Mouse (Mus musculus) myocyte (in vitro differentiated cells): ENCODE measurements around the gene Akt2. TPM values are rescaled to one million over a fixed set of nuclear protein-coding genes. Genes with fewer than 3 reads are reported as not detected.
A peak's percentile ranks its signal among the peaks of the same experiment; 100 is the strongest.

ENCODE experiments used
- H3K27me3 ChIP-seq: one replicate; pipeline ENCODE4 v1.6.1; 2011; ENCODE audit not compliant: control insufficient read depth, insufficient read depth, insufficient read length
- H3K36me3 ChIP-seq: one replicate; pipeline ENCODE4 v1.6.1; 2011; ENCODE audit not compliant: control insufficient read depth, insufficient read depth
- H3K4me2 ChIP-seq: one replicate; pipeline ENCODE4 v1.6.1; 2011; ENCODE audit warnings: low read depth, control low read depth
- H3K4me3 ChIP-seq: one replicate; pipeline ENCODE4 v1.5.1; 2011; ENCODE audit warnings: mild to moderate bottlenecking, control low read depth, moderate library complexity
- H3K79me2 ChIP-seq: one replicate; pipeline ENCODE4 v1.6.1; 2011; ENCODE audit not compliant: control insufficient read depth, insufficient read depth
- H3ac ChIP-seq: one replicate; pipeline ENCODE4 v1.6.1; 2011; ENCODE audit not compliant: control insufficient read depth, insufficient read length
- CEBPB ChIP-seq: IDR thresholded peaks from 2 replicates; pipeline ENCODE4 v1.6.1; 2011; ENCODE audit warnings: mild to moderate bottlenecking, moderate library complexity; ENCODE audit not compliant: poor library complexity, insufficient read depth, severe bottlenecking
- E2F4 ChIP-seq: IDR thresholded peaks from one replicate; pipeline ENCODE4 v1.6.1; 2011; ENCODE audit warnings: mild to moderate bottlenecking, control low read depth, moderate library complexity; ENCODE audit not compliant: insufficient read depth
- MAX ChIP-seq: IDR thresholded peaks from one replicate; pipeline ENCODE4 v1.6.1; 2011; ENCODE audit warnings: low read depth, mild to moderate bottlenecking, control low read depth
- MYOD1 ChIP-seq, 3 experiments: IDR thresholded peaks; one replicate each; pipeline ENCODE4 v1.6.1; 2011; ENCODE audit warnings: control low read depth in 2 of 3, low read depth in 2 of 3, mild to moderate bottlenecking in 2 of 3, moderate library complexity in 1 of 3; ENCODE audit not compliant: insufficient read length in 2 of 3, control insufficient read depth in 1 of 3
- MYOG ChIP-seq, 3 experiments: IDR thresholded peaks; one replicate each; pipeline ENCODE4 v1.6.1; 2011; ENCODE audit warnings: control low read depth in 2 of 3, low read depth in 2 of 3, mild to moderate bottlenecking in 2 of 3; ENCODE audit not compliant: insufficient read length in 2 of 3, control insufficient read depth in 1 of 3, insufficient read depth in 1 of 3
- POLR2A ChIP-seq: IDR thresholded peaks from one replicate; pipeline ENCODE4 v1.6.1; 2011; ENCODE audit warnings: low read depth, mild to moderate bottlenecking, control low read depth, moderate library complexity; ENCODE audit not compliant: insufficient read length
- POLR2AphosphoS2 ChIP-seq: IDR thresholded peaks from one replicate; pipeline ENCODE4 v1.6.1; 2011; ENCODE audit warnings: low read depth, control low read depth; ENCODE audit not compliant: insufficient read length
- REST ChIP-seq: IDR thresholded peaks from one replicate; pipeline ENCODE4 v1.6.1; 2011; ENCODE audit warnings: mild to moderate bottlenecking, control low read depth, moderate library complexity; ENCODE audit not compliant: insufficient read depth, insufficient read length
- SRF ChIP-seq: IDR thresholded peaks from one replicate; pipeline ENCODE4 v1.6.1; 2011; ENCODE audit warnings: low read depth; ENCODE audit not compliant: control insufficient read depth, insufficient read length
- TCF12 ChIP-seq: IDR thresholded peaks from one replicate; pipeline ENCODE4 v1.6.1; 2011; ENCODE audit warnings: mild to moderate bottlenecking, control low read depth; ENCODE audit not compliant: poor library complexity, insufficient read depth, severe bottlenecking
- TCF3 ChIP-seq: IDR thresholded peaks from one replicate; pipeline ENCODE4 v1.6.1; 2011; ENCODE audit warnings: low read depth, control low read depth; ENCODE audit not compliant: insufficient read length
- USF1 ChIP-seq: IDR thresholded peaks from one replicate; pipeline ENCODE4 v1.6.1; 2011; ENCODE audit warnings: low read depth, mild to moderate bottlenecking, control low read depth, moderate library complexity
- polyA plus RNA-seq: library from polyadenylated mRNA; unstranded; fragments of >200 nt; fragmentation: generic; extraction: Trizol; gene quantifications from one replicate; pipeline ENCODE4 v1.2.1, GENCODE M21; 2012; ENCODE audit warnings: missing spikeins

Akt2 gene
- polyA plus RNA-seq, 1 experiment = 343 TPM

- H3K4me3 ChIP-seq = no peak overlapping the region
- no peak overlapping the region for H3ac ChIP-seq
- no peak for TF ChIP-seq REST
- TF ChIP-seq USF1 = no peak
- TF ChIP-seq E2F4 = no peak
- no peak for TF ChIP-seq MAX
- TF ChIP-seq SRF = no peak
- TF ChIP-seq POLR2AphosphoS2 = no peak
- TF ChIP-seq CEBPB = no peak
- TF ChIP-seq MYOD1 (IDR thresholded peaks at IDR 0.05; ENCODE audit: control insufficient read depth in 1 of 3, insufficient read length in 2 of 3, low read depth in 2 of 3) = no peak
- TF ChIP-seq POLR2A = no peak
- H3K27me3 ChIP-seq = peaks cover 11% of the 10 kb centered on the region
- H3K4me2 ChIP-seq = no peak overlapping the region
- no peaks in the 10 kb centered on the region for H3K79me2 ChIP-seq
- H3K36me3 ChIP-seq = no peaks in the 10 kb centered on the region
Measured at GRCm38 (mm10) chr7:27657824-27658395, 66.6 kb downstream of the Akt2 start.

- Histone ChIP-seq H3K4me3 (no peak overlapping the region), H3ac (no peak overlapping the region), H3K4me2 (no peak overlapping the region), H3K79me2 (no peaks in the 10 kb centered on the region), H3K36me3 (no peaks in the 10 kb centered on the region), H3K27me3 (peaks cover 3% of the 10 kb centered on the region)
- TF ChIP-seq POLR2AphosphoS2 = no peak
Measured at GRCm38 (mm10) chr7:27658712-27659663, 67.6 kb downstream of the Akt2 start.

GRCm38 (mm10) chr7:27662038-27662437, 70.7 kb downstream of the Akt2 start:
- no peaks in the 10 kb centered on the region for H3K27me3 ChIP-seq

GRCm38 (mm10) chr7:27673064-27673574, 81.8 kb downstream of the Akt2 start:
- Histone ChIP-seq H3K79me2 (peaks cover 12% of the 10 kb centered on the region), H3ac (peak overlapping the region; percentile 21), H3K27me3 (no peaks in the 10 kb centered on the region), H3K4me2 (peak overlapping the region; percentile 76), H3K4me3 (peak overlapping the region; percentile 43), H3K36me3 (peaks cover 5% of the 10 kb centered on the region)
- no peak for TF ChIP-seq POLR2AphosphoS2
- no peak for TF ChIP-seq MAX
- no peak for TF ChIP-seq SRF
- TF ChIP-seq MYOG (IDR thresholded peaks at IDR 0.05; ENCODE audit: control insufficient read depth in 1 of 3, insufficient read depth in 1 of 3, insufficient read length in 2 of 3, low read depth in 2 of 3) = no peak
- no peak for TF ChIP-seq TCF12
- TF ChIP-seq REST = no peak
- TF ChIP-seq E2F4 = no peak

More at GRCm38 (mm10) chr7:27662038-27662437, 70.7 kb downstream of the Akt2 start:
- no peak overlapping the region for H3K4me2 ChIP-seq
- TF ChIP-seq E2F4 (no peak), MAX (no peak), POLR2AphosphoS2 (no peak), MYOG (IDR thresholded peaks at IDR 0.05; ENCODE audit: control insufficient read depth in 1 of 3, insufficient read depth in 1 of 3, insufficient read length in 2 of 3, low read depth in 2 of 3) (peak in 2 of 3 experiments; percentile 8 to 66), USF1 (no peak), SRF (no peak), TCF3 (no peak), MYOD1 (IDR thresholded peaks at IDR 0.05; ENCODE audit: control insufficient read depth in 1 of 3, insufficient read length in 2 of 3, low read depth in 2 of 3) (peak in 2 of 3 experiments; percentile 4 to 69)
- no peak overlapping the region for H3ac ChIP-seq
- H3K79me2 ChIP-seq = no peaks in the 10 kb centered on the region
- no peaks in the 10 kb centered on the region for H3K36me3 ChIP-seq
- H3K4me3 ChIP-seq = no peak overlapping the region

- Histone ChIP-seq H3K4me2 (peak overlapping the region; percentile 76), H3K27me3 (no peaks in the 10 kb centered on the region), H3K4me3 (peak overlapping the region; percentile 43), H3K79me2 (peaks cover 12% of the 10 kb centered on the region), H3ac (peak overlapping the region; percentile 21), H3K36me3 (peaks cover 5% of the 10 kb centered on the region)
- TF ChIP-seq MYOG (IDR thresholded peaks at IDR 0.05; ENCODE audit: control insufficient read depth in 1 of 3, insufficient read depth in 1 of 3, insufficient read length in 2 of 3, low read depth in 2 of 3) = peak in 2 of 3 experiments; percentile 46 to 79
- TF ChIP-seq POLR2AphosphoS2 = no peak
- TF ChIP-seq SRF = no peak
- no peak for TF ChIP-seq CEBPB
- peak in 1 of 3 experiments; percentile 70 for TF ChIP-seq MYOD1 (IDR thresholded peaks at IDR 0.05; ENCODE audit: control insufficient read depth in 1 of 3, insufficient read length in 2 of 3, low read depth in 2 of 3)
- no peak for TF ChIP-seq MAX
- peak; percentile 38 for TF ChIP-seq POLR2A
Measured at GRCm38 (mm10) chr7:27673575-27674131, 82.3 kb downstream of the Akt2 start.
